Mouse (Mus musculus) E14TG2a.4 (cell line): ENCODE measurements around the gene Cabcoco1.

Experiments
- H3K27me3 ChIP-seq: 2 replicates; pipeline ENCODE4 v1.6.1; 2014; ENCODE audit warnings: low read length, control low read depth; ENCODE audit not compliant: insufficient read depth
- H3K36me3 ChIP-seq: 2 replicates; pipeline ENCODE4 v1.6.1; 2014; ENCODE audit warnings: low read length, control low read depth; ENCODE audit not compliant: insufficient read depth
- H3K4me1 ChIP-seq: replicated peaks from 2 replicates; pipeline ENCODE4 v1.6.1; 2014; ENCODE audit warnings: low read depth, low read length, control low read depth
- H3K4me3 ChIP-seq: replicated peaks from 2 replicates; pipeline ENCODE4 v1.5.1; 2014; ENCODE audit warnings: mild to moderate bottlenecking, low read length
- H3K9me3 ChIP-seq: 2 replicates; pipeline ENCODE4 v1.6.1; 2014; ENCODE audit warnings: low read length, control low read depth
- CTCF ChIP-seq: conservative IDR thresholded peaks from 2 replicates; pipeline ENCODE4 v1.5.1; 2014; ENCODE audit warnings: low read length
- NANOG ChIP-seq: IDR thresholded peaks from 2 replicates; pipeline ENCODE4 v1.6.1; 2014; ENCODE audit warnings: borderline replicate concordance, low read length, mixed read lengths
- POU5F1 ChIP-seq: IDR thresholded peaks from 2 replicates; pipeline ENCODE4 v1.6.1; 2014; ENCODE audit warnings: low read length, borderline replicate concordance

The Cabcoco1 gene

DNA sequence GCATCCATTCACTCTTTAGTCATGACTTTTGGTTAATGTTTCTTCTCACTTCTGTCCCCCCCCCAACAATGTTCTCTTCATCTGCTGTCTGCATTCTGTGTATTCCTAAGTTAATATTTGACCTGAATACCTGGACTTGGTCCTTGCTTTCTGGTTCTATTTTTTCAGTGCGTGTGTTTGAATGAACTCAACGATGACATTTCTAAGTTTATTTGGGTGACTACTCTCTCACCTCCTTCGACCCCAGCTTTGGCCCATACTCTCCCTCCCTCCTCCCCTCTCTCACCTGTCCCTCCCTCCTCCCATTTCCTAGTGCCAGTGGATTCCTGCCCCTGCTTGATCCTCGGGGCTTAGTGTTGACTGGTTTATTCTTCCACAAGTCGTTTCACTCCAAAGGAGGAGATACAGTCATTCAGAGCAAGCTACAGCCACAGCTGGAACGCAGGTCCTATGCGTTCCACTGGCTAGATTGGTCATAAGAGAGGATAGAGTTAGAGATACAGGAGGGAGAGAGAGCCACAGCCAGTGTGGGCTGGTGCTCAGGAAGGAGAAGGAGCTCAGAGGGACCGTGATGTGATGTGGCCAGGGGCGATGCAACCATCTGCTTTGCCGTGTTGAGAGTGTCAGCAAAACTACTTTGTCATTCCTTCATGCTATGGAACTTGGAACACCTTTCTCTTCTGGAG, 12.2 kb downstream of the Cabcoco1 start:
- Histone ChIP-seq H3K36me3 (no peaks in the 10 kb centered on the region), H3K9me3 (peaks cover 16% of the 10 kb centered on the region), H3K4me3 (no peak overlapping the region), H3K27me3 (no peaks in the 10 kb centered on the region), H3K4me1 (no peaks in the 10 kb centered on the region)
- TF ChIP-seq POU5F1 (no peak), NANOG (no peak)

- Histone ChIP-seq H3K4me1 (no peaks in the 10 kb centered on the region), H3K36me3 (no peaks in the 10 kb centered on the region), H3K9me3 (peaks cover 11% of the 10 kb centered on the region), H3K27me3 (no peaks in the 10 kb centered on the region), H3K4me3 (no peak overlapping the region)
- TF ChIP-seq POU5F1 (no peak), CTCF (no peak), NANOG (no peak)
Observed at GRCm38 (mm10) chr10:68528958-68529357, 12.7 kb downstream of the Cabcoco1 start.

DNA sequence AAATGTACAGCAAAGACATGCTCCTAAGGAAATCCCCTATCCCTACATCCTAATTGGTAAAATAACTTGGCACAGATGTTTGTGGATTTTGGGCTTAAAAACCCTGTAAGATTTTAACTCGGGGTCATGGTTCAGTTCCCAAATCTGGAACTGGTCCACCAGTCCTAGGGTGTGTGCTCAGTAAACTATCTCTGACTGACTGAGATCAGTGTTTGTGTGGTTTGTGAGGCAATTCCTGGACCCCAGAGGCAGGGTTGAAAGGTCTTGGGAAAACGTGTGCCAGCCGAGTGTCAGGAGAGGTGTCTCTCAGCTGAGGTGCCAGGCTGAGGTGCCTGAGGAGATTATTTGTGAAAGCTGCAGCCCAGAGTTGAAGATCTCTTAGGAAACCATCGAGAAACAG, 19.6 kb downstream of the Cabcoco1 start:
- Histone ChIP-seq H3K27me3 (no peaks in the 10 kb centered on the region), H3K9me3 (no peaks in the 10 kb centered on the region), H3K4me1 (no peaks in the 10 kb centered on the region), H3K4me3 (no peak overlapping the region), H3K36me3 (no peaks in the 10 kb centered on the region)
- TF ChIP-seq NANOG (no peak), CTCF (no peak), POU5F1 (no peak)

GRCm38 (mm10) chr10:68512433-68513019, 29.2 kb downstream of the Cabcoco1 start:
- TF ChIP-seq NANOG (no peak), POU5F1 (no peak), CTCF (no peak)
- H3K4me3 ChIP-seq = no peak overlapping the region
- no peaks in the 10 kb centered on the region for H3K27me3 ChIP-seq
- no peaks in the 10 kb centered on the region for H3K4me1 ChIP-seq
- H3K9me3 ChIP-seq = no peaks in the 10 kb centered on the region
- no peaks in the 10 kb centered on the region for H3K36me3 ChIP-seq

- Histone ChIP-seq H3K4me3 (no peak overlapping the region), H3K9me3 (no peaks in the 10 kb centered on the region), H3K27me3 (no peaks in the 10 kb centered on the region), H3K36me3 (no peaks in the 10 kb centered on the region), H3K4me1 (no peaks in the 10 kb centered on the region)
- no peak for TF ChIP-seq CTCF
- no peak for TF ChIP-seq POU5F1
- no peak for TF ChIP-seq NANOG
Observed at GRCm38 (mm10) chr10:68507741-68508140, 34.0 kb downstream of the Cabcoco1 start.

GRCm38 (mm10) chr10:68506242-68506641, 35.5 kb downstream of the Cabcoco1 start:
- TF ChIP-seq CTCF (peak; percentile 78), POU5F1 (no peak)
- H3K4me3 ChIP-seq = no peak overlapping the region
- no peaks in the 10 kb centered on the region for H3K27me3 ChIP-seq
- H3K9me3 ChIP-seq = no peaks in the 10 kb centered on the region
- H3K4me1 ChIP-seq = no peaks in the 10 kb centered on the region
- H3K36me3 ChIP-seq = no peaks in the 10 kb centered on the region

- Histone ChIP-seq H3K27me3 (no peaks in the 10 kb centered on the region), H3K36me3 (no peaks in the 10 kb centered on the region), H3K4me1 (no peaks in the 10 kb centered on the region), H3K9me3 (no peaks in the 10 kb centered on the region), H3K4me3 (no peak overlapping the region)
- no peak for TF ChIP-seq NANOG
- TF ChIP-seq POU5F1 = no peak
- no peak for TF ChIP-seq CTCF
Observed at GRCm38 (mm10) chr10:68504586-68505152, 37.0 kb downstream of the Cabcoco1 start.

GRCm38 (mm10) chr10:68501067-68501466, 40.6 kb downstream of the Cabcoco1 start:
- Histone ChIP-seq H3K27me3 (no peaks in the 10 kb centered on the region), H3K9me3 (no peaks in the 10 kb centered on the region), H3K4me3 (no peak overlapping the region), H3K36me3 (no peaks in the 10 kb centered on the region), H3K4me1 (no peaks in the 10 kb centered on the region)
- TF ChIP-seq POU5F1 (no peak), NANOG (no peak), CTCF (no peak)

DNA sequence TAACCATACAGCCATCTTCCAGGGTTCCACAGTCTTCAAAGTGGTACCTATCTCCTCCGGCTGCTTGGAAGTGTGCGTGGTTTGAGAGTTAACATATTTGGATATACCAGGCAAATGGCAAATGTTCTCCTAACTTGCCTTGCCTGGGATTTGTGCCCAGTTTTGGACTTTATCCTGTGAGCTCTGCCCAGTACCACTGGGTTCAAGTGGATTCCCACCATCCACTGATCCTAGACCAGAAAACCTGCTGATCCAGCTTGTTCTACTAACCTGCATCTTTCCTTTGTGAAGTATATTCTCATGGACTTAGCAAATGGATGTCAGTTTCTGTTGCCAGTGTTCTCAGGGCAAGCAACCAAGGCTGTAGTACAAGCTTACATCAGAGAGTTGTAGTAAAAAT, 46.5 kb downstream of the Cabcoco1 start:
- Histone ChIP-seq H3K9me3 (no peaks in the 10 kb centered on the region), H3K27me3 (no peaks in the 10 kb centered on the region), H3K4me1 (no peaks in the 10 kb centered on the region), H3K36me3 (no peaks in the 10 kb centered on the region), H3K4me3 (no peak overlapping the region)
- TF ChIP-seq CTCF (no peak), POU5F1 (no peak), NANOG (no peak)
